Mouse (Mus musculus): Measurements from ENCODE around the gene 2310022A10Rik. TPM values are rescaled to one million over a fixed set of nuclear protein-coding genes. Genes with fewer than 3 reads are reported as not detected.
A peak's percentile ranks its signal among the peaks of the same experiment; 100 is the strongest.

The 2310022A10Rik gene
- polyA plus RNA-seq, 1 experiment from 2014 or later: 22.4 TPM

- WGBS: 81% methylated on average over 2 of the region's 2 CpGs
- Histone ChIP-seq H3K9ac (ENCODE audit: low read depth, low read length) (no peak overlapping the region), H3K4me2 (replicated peaks; ENCODE audit: low read depth, low read length) (no peak overlapping the region), H3K27ac (ENCODE audit: low read depth, low read length) (no peak overlapping the region), H3K27me3 (ENCODE audit: control insufficient read depth, insufficient read depth, low read length) (no peaks in the 10 kb centered on the region), H3K36me3 (ENCODE audit: control insufficient read depth, insufficient read depth, low read length) (no peaks in the 10 kb centered on the region), H3K4me3 (ENCODE audit: low read depth, low read length) (no peak overlapping the region), H3K4me1 (replicated peaks; ENCODE audit: control insufficient read depth, insufficient read depth, low read length) (peaks cover 9% of the 10 kb centered on the region; the same call in 1 of the 2 replicates), H3K9me3 (ENCODE audit: control insufficient read depth, low read length) (no peaks in the 10 kb centered on the region)
- ATAC-seq (ENCODE audit: low FRiP score): no peak
- no peak for DNase-seq (ENCODE audit: low spot score)
Observed at GRCm38 (mm10) chr7:27609688-27610087, 56.7 kb downstream of the 2310022A10Rik start.

GRCm38 (mm10) chr7:27610370-27610769, 57.3 kb downstream of the 2310022A10Rik start:
- Histone ChIP-seq H3K27me3 (ENCODE audit: control insufficient read depth, insufficient read depth, low read length) (no peaks in the 10 kb centered on the region), H3K9ac (ENCODE audit: low read depth, low read length) (no peak overlapping the region), H3K4me2 (replicated peaks; ENCODE audit: low read depth, low read length) (no peak overlapping the region), H3K4me1 (replicated peaks; ENCODE audit: control insufficient read depth, insufficient read depth, low read length) (peaks cover 7% of the 10 kb centered on the region; the same call in 1 of the 2 replicates), H3K36me3 (ENCODE audit: control insufficient read depth, insufficient read depth, low read length) (no peaks in the 10 kb centered on the region), H3K9me3 (ENCODE audit: control insufficient read depth, low read length) (no peaks in the 10 kb centered on the region), H3K27ac (ENCODE audit: low read depth, low read length) (no peak overlapping the region), H3K4me3 (ENCODE audit: low read depth, low read length) (no peak overlapping the region)
- 95% methylated on average over 3 of the region's 3 CpGs for WGBS
- ATAC-seq (ENCODE audit: low FRiP score) (no peak), DNase-seq (ENCODE audit: low spot score) (no peak)

DNA sequence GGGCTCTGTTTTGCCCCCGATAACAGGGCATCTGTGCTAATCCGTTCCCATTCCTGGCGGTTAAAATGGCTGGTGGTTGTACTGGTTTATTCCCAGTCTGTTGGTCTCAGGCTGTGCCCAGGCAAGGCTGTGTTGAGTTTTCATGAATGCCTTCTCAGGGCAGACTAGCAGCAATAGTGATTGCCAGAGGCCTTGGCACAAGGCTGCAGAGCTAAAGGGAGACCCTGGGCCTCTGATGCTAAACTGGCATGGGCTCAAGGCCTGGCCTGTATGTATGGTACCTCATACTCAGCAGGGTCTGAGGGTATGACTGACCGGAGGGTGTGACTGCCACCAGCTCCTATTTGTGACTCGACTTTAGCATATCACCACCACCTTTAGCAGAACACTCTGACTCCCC, 57.8 kb downstream of the 2310022A10Rik start:
- no peaks in the 10 kb centered on the region for H3K9me3 ChIP-seq (ENCODE audit: control insufficient read depth, low read length)
- H3K9ac ChIP-seq (ENCODE audit: low read depth, low read length): no peak overlapping the region
- DNase-seq (ENCODE audit: low spot score) (no peak), ATAC-seq (ENCODE audit: low FRiP score) (no peak)
- peaks cover 7% of the 10 kb centered on the region; the same call in 1 of the 2 replicates for H3K4me1 ChIP-seq (replicated peaks; ENCODE audit: control insufficient read depth, insufficient read depth, low read length)
- no peak overlapping the region for H3K4me2 ChIP-seq (replicated peaks; ENCODE audit: low read depth, low read length)
- H3K4me3 ChIP-seq (ENCODE audit: low read depth, low read length): no peak overlapping the region
- 92% methylated on average over 5 of the region's 5 CpGs for WGBS
- H3K36me3 ChIP-seq (ENCODE audit: control insufficient read depth, insufficient read depth, low read length): no peaks in the 10 kb centered on the region
- H3K27me3 ChIP-seq (ENCODE audit: control insufficient read depth, insufficient read depth, low read length): no peaks in the 10 kb centered on the region
- H3K27ac ChIP-seq (ENCODE audit: low read depth, low read length): no peak overlapping the region

- no peaks in the 10 kb centered on the region for H3K9me3 ChIP-seq (ENCODE audit: control insufficient read depth, low read length)
- no peak overlapping the region for H3K4me3 ChIP-seq (ENCODE audit: low read depth, low read length)
- no peak overlapping the region for H3K9ac ChIP-seq (ENCODE audit: low read depth, low read length)
- 0 out of 2 replicates have a peak, but pooled peaks cover 2% of the 10 kb centered on the region for H3K36me3 ChIP-seq (ENCODE audit: control insufficient read depth, insufficient read depth, low read length)
- 77% methylated on average over 4 of the region's 4 CpGs for WGBS
- DNase-seq (ENCODE audit: low spot score): no peak
- no peaks in the 10 kb centered on the region for H3K4me1 ChIP-seq (replicated peaks; ENCODE audit: control insufficient read depth, insufficient read depth, low read length)
- ATAC-seq (ENCODE audit: low FRiP score): no peak
- peak overlapping the region; percentile 49; the same call in 1 of the 2 replicates for H3K27ac ChIP-seq (ENCODE audit: low read depth, low read length)
- no peaks in the 10 kb centered on the region for H3K27me3 ChIP-seq (ENCODE audit: control insufficient read depth, insufficient read depth, low read length)
- no peak overlapping the region for H3K4me2 ChIP-seq (replicated peaks; ENCODE audit: low read depth, low read length)
Observed at GRCm38 (mm10) chr7:27612940-27613339, 59.9 kb downstream of the 2310022A10Rik start.

DNA sequence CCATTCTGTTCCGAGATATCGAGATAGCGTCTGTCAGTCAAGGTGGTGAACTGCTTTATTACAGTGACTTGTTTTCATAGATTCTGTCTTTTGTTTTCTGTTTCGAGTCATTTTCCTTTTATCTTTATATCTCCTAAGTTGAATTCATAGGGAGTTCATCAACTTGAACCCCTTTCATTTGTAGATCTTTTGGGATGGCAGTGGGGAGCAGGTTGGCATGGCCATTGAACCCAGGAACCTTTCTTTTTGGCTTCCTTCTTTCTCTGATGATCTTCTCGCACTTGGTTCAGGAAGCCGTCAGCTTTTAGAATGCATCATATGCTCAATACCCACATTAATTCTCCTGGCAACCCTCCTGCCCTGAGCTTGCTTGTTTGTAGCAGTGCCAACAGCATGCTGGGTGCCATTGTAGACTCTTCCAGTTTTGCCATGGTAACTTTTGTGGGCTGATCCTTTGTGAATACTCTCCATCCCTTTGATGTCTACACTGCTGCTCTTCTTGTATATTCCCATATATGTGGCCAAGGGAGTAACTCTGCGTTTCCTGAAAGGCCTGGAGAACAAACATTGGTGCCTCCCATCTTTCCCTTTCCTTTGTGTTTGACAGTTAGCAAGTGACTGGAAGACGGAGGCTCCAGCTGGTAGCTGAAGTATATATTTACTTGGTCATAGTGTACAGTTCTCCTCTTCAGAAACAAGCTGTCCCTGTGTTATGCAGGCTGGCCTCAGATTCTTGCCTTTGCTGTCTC, 60.9 kb downstream of the 2310022A10Rik start:
- Histone ChIP-seq H3K27ac (ENCODE audit: low read depth, low read length) (peak overlapping the region; percentile 56), H3K27me3 (ENCODE audit: control insufficient read depth, insufficient read depth, low read length) (no peaks in the 10 kb centered on the region), H3K4me3 (ENCODE audit: low read depth, low read length) (no peak overlapping the region), H3K9ac (ENCODE audit: low read depth, low read length) (no peak overlapping the region), H3K9me3 (ENCODE audit: control insufficient read depth, low read length) (no peaks in the 10 kb centered on the region), H3K4me1 (replicated peaks; ENCODE audit: control insufficient read depth, insufficient read depth, low read length) (no peaks in the 10 kb centered on the region), H3K36me3 (ENCODE audit: control insufficient read depth, insufficient read depth, low read length) (0 out of 2 replicates have a peak, but pooled peaks cover 2% of the 10 kb centered on the region), H3K4me2 (replicated peaks; ENCODE audit: low read depth, low read length) (no peak overlapping the region)
- WGBS: 63% methylated on average over 8 of the region's 8 CpGs
- DNase-seq (ENCODE audit: low spot score): peak; percentile 34
- ATAC-seq (ENCODE audit: low FRiP score): peak; percentile 59

DNA sequence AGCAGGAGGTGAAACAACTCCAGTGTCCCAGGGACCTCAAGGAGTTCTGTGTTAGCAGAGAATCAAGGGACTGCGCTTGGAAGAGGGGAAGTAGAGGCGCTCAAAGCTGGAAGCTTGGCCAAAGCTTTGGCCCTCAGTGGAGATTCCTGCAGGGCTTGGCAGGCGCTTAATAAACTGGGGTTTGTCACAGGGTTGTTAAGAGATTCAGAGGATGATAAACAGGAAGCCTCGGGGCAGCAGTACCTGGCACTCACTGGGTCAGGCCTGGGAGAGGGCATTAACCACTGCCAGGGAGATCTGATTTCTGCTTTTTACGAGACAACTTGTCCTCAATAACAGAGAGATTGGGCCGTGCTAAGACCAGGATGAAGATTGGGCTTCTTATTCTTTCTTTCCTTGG, 68.0 kb downstream of the 2310022A10Rik start:
- peaks cover 5% of the 10 kb centered on the region; the same call in 1 of the 2 replicates for H3K36me3 ChIP-seq (ENCODE audit: control insufficient read depth, insufficient read depth, low read length)
- ATAC-seq (ENCODE audit: low FRiP score): no peak

DNA sequence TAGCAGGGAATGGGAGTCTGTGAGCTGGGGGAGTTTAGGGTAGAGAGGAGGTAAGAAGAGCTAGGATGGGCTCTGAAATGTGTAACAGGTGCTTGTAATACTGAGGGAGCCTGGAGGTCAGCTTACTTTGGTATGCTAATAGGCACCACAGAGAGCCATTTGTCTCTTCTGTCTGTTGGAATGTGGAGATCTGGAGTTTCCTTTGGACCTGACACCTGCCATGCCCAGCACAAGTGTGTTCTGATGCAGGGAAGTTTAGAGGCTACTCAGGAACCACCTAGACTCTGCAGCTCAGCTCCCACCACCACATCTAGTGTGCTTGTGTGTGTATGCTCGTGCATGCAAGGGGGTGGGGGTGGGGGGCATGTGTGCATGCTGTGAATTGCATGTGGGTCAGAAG, 69.2 kb downstream of the 2310022A10Rik start:
- WGBS: 78% methylated on average over 1 of the region's 1 CpGs
- no peak overlapping the region for H3K4me2 ChIP-seq (replicated peaks; ENCODE audit: low read depth, low read length)
- H3K27ac ChIP-seq (ENCODE audit: low read depth, low read length): no peak overlapping the region
- ATAC-seq (ENCODE audit: low FRiP score) (no peak), DNase-seq (ENCODE audit: low spot score) (no peak)
- H3K27me3 ChIP-seq (ENCODE audit: control insufficient read depth, insufficient read depth, low read length): no peaks in the 10 kb centered on the region
- H3K9ac ChIP-seq (ENCODE audit: low read depth, low read length): no peak overlapping the region
- peaks cover 4% of the 10 kb centered on the region; the same call in 1 of the 2 replicates for H3K36me3 ChIP-seq (ENCODE audit: control insufficient read depth, insufficient read depth, low read length)
- H3K4me1 ChIP-seq (replicated peaks; ENCODE audit: control insufficient read depth, insufficient read depth, low read length): no peaks in the 10 kb centered on the region
- no peak overlapping the region for H3K4me3 ChIP-seq (ENCODE audit: low read depth, low read length)
- H3K9me3 ChIP-seq (ENCODE audit: control insufficient read depth, low read length): no peaks in the 10 kb centered on the region

More for the DNA sequence above, 68.0 kb downstream of the 2310022A10Rik start:
- Histone ChIP-seq H3K27me3 (ENCODE audit: control insufficient read depth, insufficient read depth, low read length) (no peaks in the 10 kb centered on the region), H3K4me3 (ENCODE audit: low read depth, low read length) (no peak overlapping the region), H3K27ac (ENCODE audit: low read depth, low read length) (no peak overlapping the region), H3K9ac (ENCODE audit: low read depth, low read length) (no peak overlapping the region), H3K9me3 (ENCODE audit: control insufficient read depth, low read length) (no peaks in the 10 kb centered on the region), H3K4me2 (replicated peaks; ENCODE audit: low read depth, low read length) (no peak overlapping the region), H3K4me1 (replicated peaks; ENCODE audit: control insufficient read depth, insufficient read depth, low read length) (no peaks in the 10 kb centered on the region)
- DNase-seq (ENCODE audit: low spot score): no peak
- WGBS: 84% methylated on average over 6 of the region's 6 CpGs

GRCm38 (mm10) chr7:27624967-27625366, 71.9 kb downstream of the 2310022A10Rik start:
- no peaks in the 10 kb centered on the region for H3K36me3 ChIP-seq (ENCODE audit: control insufficient read depth, insufficient read depth, low read length)
- H3K9ac ChIP-seq (ENCODE audit: low read depth, low read length): no peak overlapping the region
- DNase-seq (ENCODE audit: low spot score) (no peak), ATAC-seq (ENCODE audit: low FRiP score) (no peak)
- H3K4me1 ChIP-seq (replicated peaks; ENCODE audit: control insufficient read depth, insufficient read depth, low read length): no peaks in the 10 kb centered on the region
- H3K4me3 ChIP-seq (ENCODE audit: low read depth, low read length): no peak overlapping the region
- no peak overlapping the region for H3K27ac ChIP-seq (ENCODE audit: low read depth, low read length)
- H3K27me3 ChIP-seq (ENCODE audit: control insufficient read depth, insufficient read depth, low read length): no peaks in the 10 kb centered on the region
- H3K9me3 ChIP-seq (ENCODE audit: control insufficient read depth, low read length): no peaks in the 10 kb centered on the region
- no peak overlapping the region for H3K4me2 ChIP-seq (replicated peaks; ENCODE audit: low read depth, low read length)

DNA sequence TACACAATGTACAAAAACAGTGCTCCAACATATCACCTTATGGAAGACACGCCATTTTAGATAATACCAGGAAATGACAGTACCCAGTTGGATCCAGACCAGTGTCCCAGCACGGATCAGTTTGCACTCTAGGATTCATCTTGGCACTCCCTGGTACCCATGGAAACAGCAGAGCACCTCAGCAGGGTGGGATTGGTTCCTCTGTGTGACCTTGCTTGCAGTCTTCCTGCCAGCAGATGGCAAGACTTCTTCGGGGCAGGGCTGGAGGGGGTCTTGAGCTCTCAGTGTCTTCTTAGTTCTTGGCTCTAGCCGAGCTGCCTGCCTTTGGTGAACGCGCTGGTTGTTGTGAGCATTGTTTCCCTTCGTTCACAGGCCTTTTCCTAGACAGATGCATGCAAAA, 74.7 kb downstream of the 2310022A10Rik start:
- 88% methylated on average over 7 of the region's 7 CpGs for WGBS

More for the DNA sequence above, 74.7 kb downstream of the 2310022A10Rik start:
- Histone ChIP-seq H3K36me3 (ENCODE audit: control insufficient read depth, insufficient read depth, low read length) (0 out of 2 replicates have a peak, but pooled peaks cover 2% of the 10 kb centered on the region), H3K4me3 (ENCODE audit: low read depth, low read length) (no peak overlapping the region), H3K4me2 (replicated peaks; ENCODE audit: low read depth, low read length) (no peak overlapping the region), H3K9ac (ENCODE audit: low read depth, low read length) (no peak overlapping the region), H3K9me3 (ENCODE audit: control insufficient read depth, low read length) (no peaks in the 10 kb centered on the region), H3K27ac (ENCODE audit: low read depth, low read length) (no peak overlapping the region), H3K27me3 (ENCODE audit: control insufficient read depth, insufficient read depth, low read length) (no peaks in the 10 kb centered on the region), H3K4me1 (replicated peaks; ENCODE audit: control insufficient read depth, insufficient read depth, low read length) (no peaks in the 10 kb centered on the region)
- ATAC-seq (ENCODE audit: low FRiP score): no peak
- DNase-seq (ENCODE audit: low spot score): no peak
